Mouse (Mus musculus) intestine, embryonic 16.5 days (tissue): ENCODE measurements around the gene Sult2a6. TPM values are rescaled to one million over a fixed set of nuclear protein-coding genes. Genes with fewer than 3 reads are reported as not detected.

Experiments
- ATAC-seq: fragments of 200-750 bp; cut with Nextera tagmentation; 2 replicates; pipeline ENCODE4 v1.8.0; 2017; ENCODE audit warnings: moderate TSS enrichment, moderate library complexity
- H3K27ac ChIP-seq: fragments of 300-500 bp; sonication (generic); 2 replicates; pipeline ENCODE4 v1.5.1; 2014; ENCODE audit warnings: mild to moderate bottlenecking, low read length
- H3K27me3 ChIP-seq: fragments of 300-500 bp; sonication (generic); replicated peaks from 2 replicates; pipeline ENCODE4 v1.6.1; 2014; ENCODE audit warnings: low read length, control low read depth, mixed read lengths; ENCODE audit not compliant: control insufficient read depth, insufficient read depth
- H3K36me3 ChIP-seq: fragments of 300-500 bp; sonication (generic); 2 replicates; pipeline ENCODE4 v1.6.1; 2014; ENCODE audit warnings: low read length, control low read depth; ENCODE audit not compliant: control insufficient read depth, insufficient read depth
- H3K4me1 ChIP-seq: fragments of 300-500 bp; sonication (generic); 2 replicates; pipeline ENCODE4 v1.6.1; 2014; ENCODE audit warnings: low read length, control low read depth, mixed read lengths; ENCODE audit not compliant: control insufficient read depth, insufficient read depth
- H3K4me2 ChIP-seq: fragments of 300-500 bp; sonication (generic); 2 replicates; pipeline ENCODE4 v1.6.1; 2014; ENCODE audit warnings: low read depth, low read length, control low read depth
- H3K4me3 ChIP-seq: fragments of 300-500 bp; sonication (generic); 2 replicates; pipeline ENCODE4 v1.5.1; 2014; ENCODE audit warnings: mild to moderate bottlenecking, low read length
- H3K9ac ChIP-seq: fragments of 300-500 bp; sonication (generic); 2 replicates; pipeline ENCODE4 v1.6.1; 2014; ENCODE audit warnings: low read depth, low read length
- H3K9me3 ChIP-seq: fragments of 300-500 bp; sonication (generic); 2 replicates; pipeline ENCODE4 v1.6.1; 2016; ENCODE audit warnings: low read length, control low read depth; ENCODE audit not compliant: control insufficient read depth
- WGBS: fragments of 180-500 bp; shearing (Covaris S2); extraction: QIAGEN DNeasy Blood & Tissue Kit; methylation state at CpG from one replicate; pipeline ENCODE4 v1.1.7; 2014; 5-methylcytosine and 5-hydroxymethylcytosine counted together
- polyA plus RNA-seq: library from polyadenylated mRNA; unstranded; fragments of >200 nt; fragmentation: Nextera tagmentation; extraction: Ambion mirVana; gene quantifications from 2 replicates; pipeline ENCODE4 v1.2.1, GENCODE M21; 2015

Sult2a6 gene
- not detected in 2 replicates for polyA plus RNA-seq

DNA sequence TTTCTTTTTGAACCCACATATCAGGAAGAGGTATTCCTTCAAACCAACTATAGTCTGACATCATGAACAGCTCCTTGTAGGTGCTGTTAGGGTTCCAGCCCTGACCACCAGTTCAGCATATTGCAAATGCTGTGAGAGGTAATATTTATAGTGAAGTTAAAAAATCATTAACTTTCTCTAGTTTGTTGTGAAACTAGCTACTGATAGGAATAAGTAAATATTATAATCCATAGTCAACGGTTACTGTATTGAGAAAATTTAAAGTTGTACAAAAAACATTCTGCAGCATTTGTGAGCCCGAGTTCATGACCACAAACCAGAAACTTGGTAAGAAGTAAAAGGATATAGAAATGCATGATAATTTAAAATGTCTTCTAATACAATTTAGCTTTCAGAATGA is at the start of gene Sult2a6:
Sult2a6 (minus strand) TSS at position 101 of the 400 bp plus-strand sequence.
- Histone ChIP-seq H3K4me1 (no peaks in the 10 kb centered on the region), H3K36me3 (no peaks in the 10 kb centered on the region), H3K27ac (no peak within 1 kb of the TSS), H3K9ac (no peak within 1 kb of the TSS), H3K4me2 (no peak within 1 kb of the TSS), H3K4me3 (no peak within 1 kb of the TSS), H3K27me3 (no peaks in the 10 kb centered on the region), H3K9me3 (no peaks in the 10 kb centered on the region)
- no peak for ATAC-seq
- 75% methylated on average over 2 of the region's 2 CpGs for WGBS

DNA sequence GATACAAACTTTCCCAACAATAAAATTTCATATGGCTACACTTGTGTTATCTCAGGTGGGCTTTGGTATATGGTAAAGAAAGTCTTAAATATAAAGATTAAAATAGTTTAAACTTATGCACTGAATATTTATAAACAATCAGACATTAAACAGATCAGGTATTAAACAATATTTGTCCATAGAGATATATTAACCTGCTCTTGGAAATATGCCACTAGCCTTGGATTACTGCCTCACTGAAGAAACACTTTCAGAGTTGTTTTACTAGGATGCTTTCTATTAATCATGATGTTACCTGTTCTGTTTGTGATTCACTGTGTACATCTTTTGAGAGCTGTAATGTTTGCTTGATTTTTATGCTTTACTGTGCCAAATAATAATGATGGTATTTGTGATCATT is 39.4 kb downstream of the Sult2a6 start:
- Histone ChIP-seq H3K36me3 (no peaks in the 10 kb centered on the region), H3K9ac (no peak overlapping the region), H3K4me3 (no peak overlapping the region), H3K9me3 (no peaks in the 10 kb centered on the region), H3K4me1 (no peaks in the 10 kb centered on the region), H3K27ac (no peak overlapping the region), H3K27me3 (no peaks in the 10 kb centered on the region), H3K4me2 (no peak overlapping the region)
- no peak for ATAC-seq

DNA sequence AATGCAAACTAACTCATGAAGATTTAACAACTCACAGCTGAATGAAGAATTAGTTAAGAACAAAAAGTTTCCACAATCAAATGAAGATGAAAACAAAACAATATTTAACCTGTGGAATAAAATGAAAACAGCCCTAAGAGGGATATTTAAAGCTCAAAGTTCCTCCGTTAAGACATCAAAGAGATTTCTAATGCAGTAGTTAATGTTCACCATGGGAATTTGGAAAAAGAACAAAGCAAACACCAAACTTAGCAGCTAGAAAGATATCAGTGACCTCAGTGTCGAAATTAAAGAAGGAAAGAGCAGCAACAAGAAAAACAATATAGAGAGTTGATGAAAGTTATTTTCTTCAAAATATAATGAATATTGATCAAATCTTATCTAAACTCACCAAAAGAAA is 51.3 kb downstream of the Sult2a6 start:
- ATAC-seq = no peak
- H3K9me3 ChIP-seq = 0 out of 2 replicates have a peak, but pooled peaks cover 2% of the 10 kb centered on the region
- WGBS = 55% methylated on average over 2 of the region's 2 CpGs

DNA sequence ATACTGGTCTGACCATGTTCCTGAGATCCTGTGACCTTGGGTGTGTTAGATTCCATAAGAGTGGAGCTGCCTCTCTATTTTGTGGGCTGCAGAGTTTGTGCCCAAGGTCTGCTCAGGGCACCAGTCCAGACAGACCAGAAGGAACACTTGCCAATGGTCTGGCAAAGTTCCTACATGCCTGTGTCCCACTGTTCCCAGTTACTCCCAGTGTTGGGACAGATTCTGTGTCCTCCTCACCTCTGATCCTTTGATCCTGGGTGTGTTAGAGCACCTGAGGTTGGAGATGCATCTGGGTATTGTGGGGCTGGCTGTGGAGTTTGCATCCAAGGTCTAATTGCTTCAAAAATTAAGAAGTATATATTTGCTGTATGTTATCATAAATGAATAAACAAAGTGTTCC is 52.2 kb downstream of the Sult2a6 start:
- 0 out of 2 replicates have a peak, but pooled peaks cover 2% of the 10 kb centered on the region for H3K9me3 ChIP-seq
- no peak for ATAC-seq
- H3K27ac ChIP-seq = no peak overlapping the region
- no peak overlapping the region for H3K4me3 ChIP-seq
- no peaks in the 10 kb centered on the region for H3K27me3 ChIP-seq
- H3K9ac ChIP-seq = no peak overlapping the region
- no peak overlapping the region for H3K4me2 ChIP-seq
- H3K36me3 ChIP-seq = no peaks in the 10 kb centered on the region
- no peaks in the 10 kb centered on the region for H3K4me1 ChIP-seq

More for the DNA sequence above, 51.3 kb downstream of the Sult2a6 start:
- H3K36me3 ChIP-seq = no peaks in the 10 kb centered on the region
- H3K4me1 ChIP-seq = no peaks in the 10 kb centered on the region
- H3K27ac ChIP-seq = no peak overlapping the region
- no peaks in the 10 kb centered on the region for H3K27me3 ChIP-seq
- no peak overlapping the region for H3K9ac ChIP-seq
- no peak overlapping the region for H3K4me3 ChIP-seq
- H3K4me2 ChIP-seq = no peak overlapping the region

Other genes with a start within 250 kb of the Sult2a6 start
- not detected in 2 replicates for gene Sult2a3, start 131.8 kb downstream of the Sult2a6 start, polyA plus RNA-seq
- not detected in 2 replicates for gene Obox8, start 78.7 kb upstream of the Sult2a6 start, polyA plus RNA-seq
- 0.09 TPM in 1 of 2 replicates, not detected in the other for gene Sult2a8, start 191.9 kb upstream of the Sult2a6 start, polyA plus RNA-seq
- gene Sult2a7, start 239.4 kb upstream of the Sult2a6 start, polyA plus RNA-seq = not detected in 2 replicates